Mouse (Mus musculus) lung, adult 2 months (tissue): ENCODE measurements around the gene Iqsec3.

Experiments used
- CTCF ChIP-seq: fragments of 200-500 bp; IDR thresholded peaks from 2 replicates; pipeline ENCODE4 v1.5.1; 2011; ENCODE audit warnings: mild to moderate bottlenecking, low read length, control low read depth; ENCODE audit not compliant: insufficient read depth
- POLR2A ChIP-seq: fragments of 200-500 bp; IDR thresholded peaks from 2 replicates; pipeline ENCODE4 v1.6.1; 2011; ENCODE audit warnings: low read depth, mild to moderate bottlenecking, control low read depth, low read length, borderline replicate concordance; ENCODE audit errors: extremely low read depth

- no peak for TF ChIP-seq CTCF
- no peak for TF ChIP-seq POLR2A
These were observed 136.9 kb downstream of the Iqsec3 start for GRCm38 (mm10) chr6:121336558-121336957.
